Mouse (Mus musculus): Measurements from ENCODE around the gene 4930402H24Rik. TPM values are rescaled to one million over a fixed set of nuclear protein-coding genes. Genes with fewer than 3 reads are reported as not detected.
A peak's percentile ranks its signal among the peaks of the same experiment; 100 is the strongest.
"Not testable (repeated sequence)": the region's sequence is repeated elsewhere in the genome, so short reads cannot be mapped to it uniquely, and the experiment has no call there.

4930402H24Rik gene
- total RNA-seq, 2 experiments from 2014 or later: 23.7 to 27.3 TPM

DNA sequence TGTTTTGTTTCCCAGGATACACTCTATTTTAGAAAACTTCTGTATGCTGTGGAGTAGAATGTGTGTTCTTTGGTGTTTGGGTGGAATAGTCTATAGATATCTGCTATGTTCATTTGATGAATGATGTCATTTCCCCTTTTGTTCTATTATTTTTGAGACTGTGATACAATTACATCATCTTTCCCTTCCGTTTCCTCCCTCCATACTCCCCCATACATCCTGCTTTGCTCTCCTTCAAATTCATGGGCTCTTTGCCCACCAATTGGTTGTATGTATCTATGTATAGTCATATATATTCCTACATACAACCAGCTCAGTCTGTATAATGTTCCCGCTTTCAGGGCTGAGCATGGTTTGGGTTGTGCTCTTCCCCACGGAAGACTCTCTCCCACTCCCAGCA is 44.1 kb downstream of the 4930402H24Rik start:
- no peak for DNase-seq (ENCODE audit: low spot score in 2 of 2)

DNA sequence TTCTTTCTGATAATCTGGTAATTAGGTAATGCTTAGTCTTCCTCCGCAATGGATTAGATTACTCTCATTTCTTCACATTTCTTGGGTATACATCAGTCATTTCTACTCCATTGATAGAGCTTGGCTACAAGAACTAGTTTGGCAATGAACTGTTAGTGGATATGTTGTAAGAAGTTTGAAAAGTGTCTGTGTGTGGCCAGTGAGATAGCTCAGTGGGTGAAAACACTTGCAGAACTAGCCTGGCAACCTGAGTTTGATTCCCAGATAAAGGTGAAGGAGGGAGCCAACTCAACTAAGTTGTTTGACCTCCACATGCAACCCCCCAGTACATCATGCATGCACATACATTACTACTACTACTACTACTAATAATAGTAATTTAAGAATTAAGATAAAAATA is 53.2 kb downstream of the 4930402H24Rik start:
- no peak for DNase-seq (ENCODE audit: low spot score in 2 of 2)

DNA sequence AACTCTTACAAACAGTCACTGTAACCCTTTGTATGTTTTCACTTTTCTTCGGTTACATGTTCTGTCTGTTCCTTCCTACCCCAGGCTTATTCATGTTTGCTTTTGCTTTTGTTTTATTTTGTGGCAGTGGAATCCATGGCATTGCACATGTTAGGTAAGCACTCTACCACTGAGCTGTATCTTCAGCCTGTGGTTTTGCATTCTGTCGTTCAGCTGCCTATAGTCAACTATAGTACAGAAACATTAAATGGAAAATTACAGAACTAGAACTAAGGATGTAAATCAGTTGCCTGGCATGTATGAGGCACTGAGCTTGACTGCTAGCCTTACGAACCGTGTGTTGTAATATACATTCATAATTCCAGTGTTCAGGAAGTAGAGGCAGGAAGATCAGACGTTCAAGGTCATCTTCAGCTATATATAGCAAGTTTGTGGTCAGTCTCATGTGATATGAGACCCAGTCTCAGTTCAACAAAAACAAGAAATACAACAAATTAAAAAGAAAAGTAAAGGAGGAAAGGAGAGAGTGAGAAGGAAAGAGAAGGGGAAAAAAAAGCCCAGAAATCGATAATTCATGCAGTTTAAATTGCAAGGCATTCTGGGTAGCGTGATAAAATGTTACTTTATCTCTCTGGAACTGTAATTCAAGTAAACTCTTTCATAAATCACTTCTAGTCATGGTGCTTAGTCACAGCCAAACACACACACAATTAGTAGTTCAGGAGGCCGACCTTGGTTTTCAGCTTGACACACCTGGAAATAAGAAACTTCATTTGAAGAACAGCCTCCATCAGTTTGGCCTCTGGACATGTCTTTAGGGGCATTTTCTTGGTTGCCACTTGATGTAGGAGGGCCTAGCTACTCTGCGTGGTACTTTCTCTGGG is 54.6 kb downstream of the 4930402H24Rik start:
- DNase-seq (ENCODE audit: low spot score in 2 of 2): no peak

DNA sequence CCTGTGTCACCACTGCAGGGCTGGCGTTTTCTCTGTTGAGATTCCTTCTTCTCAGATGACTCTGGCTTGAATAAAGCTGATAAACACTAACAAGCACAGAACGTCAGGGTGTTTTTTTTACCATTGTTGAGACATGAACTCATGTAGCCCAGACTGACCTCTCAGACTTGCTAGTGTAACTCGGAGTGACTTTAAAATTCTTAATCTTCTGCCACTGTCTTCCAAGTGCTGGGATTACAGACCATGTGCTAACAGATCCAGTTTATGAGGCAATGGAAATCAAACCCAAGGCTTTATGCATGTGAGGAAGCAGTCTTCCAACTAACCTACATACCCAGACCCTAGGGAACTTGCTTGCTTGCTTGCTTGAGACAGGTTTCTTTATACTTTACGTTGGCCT is 56.5 kb downstream of the 4930402H24Rik start:
- DNase-seq (ENCODE audit: low spot score in 2 of 2): no peak

DNA sequence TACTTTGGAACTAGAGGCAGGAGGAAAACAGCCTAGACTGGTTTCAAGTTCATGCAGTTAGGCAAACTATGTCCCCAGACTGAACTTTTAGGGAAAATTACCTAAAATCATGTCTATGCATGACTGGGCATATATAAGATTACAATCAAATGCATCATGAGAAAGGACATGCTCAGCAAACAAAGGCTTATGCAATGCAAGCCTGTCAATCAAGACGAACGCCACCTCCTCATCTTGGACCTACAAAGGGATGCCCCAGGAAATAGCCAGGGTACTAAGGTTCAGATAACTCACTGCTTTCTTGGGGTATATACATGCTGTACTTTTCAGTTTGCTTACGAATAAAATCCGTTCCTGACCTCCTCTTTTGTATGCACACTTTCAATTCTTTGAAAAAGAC is 57.9 kb downstream of the 4930402H24Rik start:
- no peak for DNase-seq (ENCODE audit: low spot score in 2 of 2)

DNA sequence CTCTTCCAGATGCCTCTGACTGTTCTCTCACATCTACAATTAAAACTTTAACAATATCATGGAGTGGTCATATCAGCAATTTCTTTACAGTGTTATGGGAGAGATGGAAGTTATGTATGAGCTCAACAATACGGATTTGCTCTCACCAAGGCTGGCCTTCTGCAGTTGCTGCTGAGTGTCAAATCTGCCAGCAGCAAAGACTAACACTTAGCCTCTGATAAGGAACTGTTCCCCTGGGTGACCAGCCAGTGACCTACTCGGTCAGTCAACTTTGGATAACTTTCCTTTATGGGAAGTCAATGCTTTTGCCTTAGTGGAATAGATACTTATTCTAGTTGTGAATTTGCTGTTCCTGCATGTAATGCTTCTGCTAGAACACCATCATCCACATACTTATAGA is 62.6 kb downstream of the 4930402H24Rik start:
- DNase-seq (ENCODE audit: low spot score in 2 of 2): no peak

DNA sequence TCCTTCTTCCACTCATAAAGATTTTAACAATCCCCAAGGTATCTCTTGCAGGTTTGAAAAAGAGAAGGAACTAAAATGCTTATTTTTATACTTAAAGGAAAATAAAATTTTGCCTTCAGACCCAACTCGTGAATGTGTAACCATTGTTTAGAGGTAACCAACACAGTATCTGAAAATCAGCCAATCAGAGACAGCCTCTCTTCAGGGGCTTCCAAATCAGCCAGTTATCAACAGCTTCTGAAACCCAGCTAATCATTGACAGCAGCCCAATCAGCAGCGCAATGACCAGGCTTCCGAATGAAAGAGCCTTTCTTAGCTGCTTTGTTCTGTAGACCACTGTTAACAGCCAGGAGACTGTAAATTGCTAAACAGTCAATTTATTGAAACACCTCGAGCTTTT is 65.4 kb downstream of the 4930402H24Rik start:
- peak in 1 of 2 experiments; percentile 21 for DNase-seq (ENCODE audit: low spot score in 2 of 2)

DNA sequence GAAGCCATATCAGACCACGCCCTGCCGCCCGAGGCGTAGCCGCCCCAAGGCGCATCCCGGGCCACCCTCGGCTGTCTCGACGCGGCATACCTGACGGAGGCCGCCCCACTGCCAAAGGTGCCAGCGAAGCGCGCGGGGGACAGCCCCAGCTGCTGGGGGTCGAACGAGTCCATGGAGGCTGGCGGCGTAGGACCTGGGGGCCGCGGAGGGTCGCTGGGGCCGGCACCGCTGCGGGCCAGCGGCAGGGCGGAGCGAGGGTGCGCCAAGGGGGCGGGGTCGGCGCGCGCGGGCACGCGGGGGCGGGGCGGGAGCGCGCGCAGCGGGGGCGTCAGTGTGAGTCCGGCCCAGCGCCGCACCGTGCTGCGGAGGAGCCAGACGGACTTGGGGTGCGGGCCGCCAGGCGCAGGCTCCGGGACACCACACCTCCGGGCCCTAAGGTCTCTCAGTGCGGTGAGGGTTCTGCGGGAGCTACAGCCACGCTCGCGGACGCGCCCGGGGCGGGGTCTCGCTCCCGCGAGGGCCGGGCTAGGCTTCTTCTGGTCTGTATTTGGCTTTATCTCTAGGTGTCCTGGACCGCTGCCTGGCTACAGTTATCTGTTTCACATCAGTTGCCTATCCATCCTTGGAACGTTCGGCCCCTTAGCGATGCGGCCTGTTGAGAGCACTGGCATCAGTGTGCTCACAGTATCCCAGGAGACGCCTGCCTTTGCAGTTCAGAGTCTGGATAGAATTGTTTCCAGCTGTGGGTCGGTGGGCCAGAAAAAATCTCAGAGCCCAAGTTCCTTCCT is 66.1 kb downstream of the 4930402H24Rik start:
- peak; percentile 68 to 86 for DNase-seq (ENCODE audit: low spot score in 2 of 2)

DNA sequence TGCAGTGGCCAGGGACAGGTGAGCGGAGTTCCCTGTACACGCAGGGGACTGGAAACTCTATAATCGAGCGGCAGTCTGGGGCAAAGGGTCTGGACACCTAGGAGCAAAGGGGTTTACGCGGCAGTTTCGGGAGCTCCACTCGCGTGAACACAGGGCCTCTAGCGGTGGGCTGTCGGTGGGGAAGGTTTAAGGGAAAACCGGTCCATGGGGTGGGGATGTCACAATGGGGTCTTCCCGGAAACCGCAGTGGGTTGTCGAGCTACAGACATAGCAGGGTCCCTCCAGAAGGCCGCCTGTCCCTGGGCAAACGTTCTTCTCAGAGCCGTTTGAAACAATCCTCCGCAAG is 66.7 kb downstream of the 4930402H24Rik start:
- DNase-seq (ENCODE audit: low spot score in 2 of 2): no peak

DNA sequence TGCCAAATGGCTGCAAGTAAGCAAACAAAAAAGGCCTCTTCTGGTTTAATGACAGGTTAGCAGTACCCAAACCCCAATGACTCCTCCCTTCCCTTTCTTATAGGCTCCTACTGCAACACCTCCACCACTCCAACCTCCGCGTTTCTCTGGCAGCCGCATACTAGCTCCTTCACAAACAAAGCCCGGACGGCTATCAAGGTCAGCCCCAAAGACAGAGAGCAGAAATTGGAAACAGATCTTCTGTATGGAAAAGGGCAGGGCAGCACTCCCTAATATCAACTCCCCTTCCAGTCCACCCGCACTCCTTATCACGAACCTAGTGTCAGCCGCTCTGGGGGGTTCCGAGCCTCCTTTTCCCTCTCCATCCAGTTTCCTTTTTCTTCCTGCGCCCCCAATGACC is 67.1 kb downstream of the 4930402H24Rik start:
- DNase-seq (ENCODE audit: low spot score in 2 of 2): no peak

DNA sequence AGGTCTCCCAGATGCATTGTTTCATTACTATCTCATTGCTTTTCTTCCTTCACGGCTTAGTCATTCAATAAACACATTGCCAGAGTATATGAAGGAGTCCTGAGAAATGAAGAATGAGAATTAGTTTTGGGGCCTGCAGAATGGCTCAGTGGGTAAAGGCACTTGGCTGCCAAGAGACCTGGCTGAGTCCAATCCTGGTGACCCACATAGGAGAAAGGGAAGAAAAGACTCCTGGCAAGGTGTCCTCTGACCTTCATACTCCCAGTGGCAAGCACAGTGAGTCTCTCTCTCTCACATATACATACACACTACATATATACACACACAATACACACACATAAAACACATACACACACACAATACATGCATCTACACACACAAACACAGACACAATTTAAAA is 68.1 kb downstream of the 4930402H24Rik start:
- no peak for DNase-seq (ENCODE audit: low spot score in 2 of 2)

DNA sequence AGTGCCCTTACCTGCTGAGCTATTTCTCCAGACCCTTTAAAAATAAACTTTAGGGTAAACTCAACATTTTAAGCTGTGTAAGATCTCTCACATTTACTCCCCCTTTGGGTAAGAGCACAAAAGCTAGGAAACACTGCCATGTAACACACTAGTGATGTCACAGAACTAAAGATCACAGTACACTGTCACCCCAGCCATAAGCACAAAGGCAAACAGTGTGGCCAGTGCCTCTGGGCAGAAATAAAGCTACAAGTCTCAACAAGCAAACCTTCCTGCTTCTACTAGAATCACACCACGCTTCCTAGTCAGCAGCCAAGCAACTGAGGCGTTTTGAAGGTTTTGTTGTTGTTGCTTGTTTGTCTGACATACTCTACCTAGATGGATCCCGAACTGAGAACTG is 72.5 kb downstream of the 4930402H24Rik start:
- no peak for DNase-seq (ENCODE audit: low spot score in 2 of 2)

DNA sequence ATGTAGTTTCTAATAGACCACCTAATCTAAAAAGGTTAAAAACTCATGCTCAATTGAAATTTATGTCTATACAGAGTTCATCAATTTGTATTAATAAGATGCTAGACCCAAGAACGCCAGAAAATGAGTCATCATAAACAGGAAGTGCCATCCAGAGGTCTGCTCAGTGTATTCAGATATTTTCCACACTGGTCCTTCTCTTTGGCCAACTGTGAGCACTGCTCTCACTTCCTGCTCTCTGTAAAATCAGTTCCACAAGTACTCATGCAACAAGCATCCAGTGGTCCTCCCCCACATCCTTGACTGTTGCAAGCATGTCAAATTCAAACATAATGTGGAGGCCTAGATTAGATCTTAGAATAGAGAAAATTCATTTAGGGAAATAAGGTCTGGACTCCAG is 73.6 kb downstream of the 4930402H24Rik start:
- no peak for DNase-seq (ENCODE audit: low spot score in 2 of 2)

DNA sequence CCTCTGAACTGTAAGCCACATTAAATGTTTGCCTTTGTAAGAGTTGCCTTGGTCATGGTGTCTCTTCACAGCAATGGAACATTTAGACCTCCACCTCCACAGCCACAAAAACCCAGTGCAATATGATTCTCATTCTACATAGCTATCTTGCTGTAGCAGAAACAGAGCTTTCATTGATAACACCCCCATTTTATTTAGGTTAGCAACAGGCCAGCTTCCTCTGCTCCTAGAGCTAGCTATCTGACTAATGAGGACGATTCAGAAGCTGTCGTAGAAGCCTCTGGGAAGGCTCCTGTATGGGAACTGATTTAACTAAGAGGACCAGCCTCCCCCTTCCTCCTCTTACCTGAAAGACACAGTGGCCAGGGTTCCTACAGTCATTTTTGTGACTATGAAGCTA is 74.2 kb downstream of the 4930402H24Rik start:
- DNase-seq (ENCODE audit: low spot score in 2 of 2): no peak

DNA sequence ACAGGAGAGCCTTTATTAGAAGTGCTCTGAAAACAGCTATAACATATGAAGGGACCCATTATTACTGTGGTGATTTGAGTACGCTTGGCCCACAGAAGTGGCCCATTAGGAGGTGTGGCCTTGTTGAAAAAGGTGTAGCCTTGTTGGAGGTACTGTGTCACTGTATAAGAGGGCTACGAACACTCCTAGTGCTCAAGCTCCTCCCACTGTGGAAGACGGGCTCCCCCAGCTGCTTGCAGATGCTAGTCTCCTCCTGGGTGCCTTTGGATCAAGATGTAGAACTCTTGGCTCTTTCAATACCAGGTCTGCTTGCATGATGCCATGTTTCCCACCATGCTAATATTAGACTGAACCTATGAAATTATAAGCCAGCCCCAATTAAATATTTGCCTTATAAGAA is 76.0 kb downstream of the 4930402H24Rik start:
- no peak for DNase-seq (ENCODE audit: low spot score in 2 of 2)

DNA sequence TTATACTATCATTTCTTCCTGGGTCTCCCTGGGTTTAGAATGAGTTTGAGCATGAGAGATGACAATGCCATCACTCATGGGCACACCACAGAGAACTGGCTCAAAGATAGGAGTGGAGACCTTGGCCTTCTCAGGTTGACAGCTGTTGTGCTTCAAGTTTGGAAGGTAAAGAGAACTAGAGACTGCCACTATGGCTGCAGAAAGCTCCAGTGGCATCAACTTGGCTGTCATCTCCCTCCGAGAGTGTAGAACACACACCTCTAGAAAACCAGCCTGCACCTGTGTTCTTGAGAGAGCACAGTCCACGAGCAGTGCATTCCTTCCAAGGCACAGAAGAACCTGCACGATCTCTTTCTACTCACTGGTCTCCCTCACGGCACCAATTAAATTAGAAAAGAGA is 76.7 kb downstream of the 4930402H24Rik start:
- DNase-seq (ENCODE audit: low spot score in 2 of 2): no peak

DNA sequence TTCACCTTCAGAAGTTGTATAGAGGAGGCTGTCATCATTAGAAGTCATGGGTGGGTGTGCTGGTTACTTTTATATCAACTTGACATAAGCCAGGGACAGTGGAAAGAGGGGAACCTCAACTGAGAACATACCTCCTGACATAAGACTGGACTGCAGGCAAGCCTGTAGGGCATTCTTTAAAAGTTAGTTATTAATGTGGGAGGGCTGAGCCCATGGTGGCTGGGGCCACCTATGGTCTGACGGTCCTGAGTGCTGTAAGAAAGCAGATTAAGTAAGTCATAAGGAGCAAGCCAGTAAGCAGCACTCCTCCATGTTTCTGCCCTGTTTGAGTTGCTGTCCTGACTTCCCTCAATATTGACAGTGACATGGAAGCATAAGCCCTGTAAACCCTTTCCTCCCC is 77.5 kb downstream of the 4930402H24Rik start:
- DNase-seq (ENCODE audit: low spot score in 2 of 2): no peak

DNA sequence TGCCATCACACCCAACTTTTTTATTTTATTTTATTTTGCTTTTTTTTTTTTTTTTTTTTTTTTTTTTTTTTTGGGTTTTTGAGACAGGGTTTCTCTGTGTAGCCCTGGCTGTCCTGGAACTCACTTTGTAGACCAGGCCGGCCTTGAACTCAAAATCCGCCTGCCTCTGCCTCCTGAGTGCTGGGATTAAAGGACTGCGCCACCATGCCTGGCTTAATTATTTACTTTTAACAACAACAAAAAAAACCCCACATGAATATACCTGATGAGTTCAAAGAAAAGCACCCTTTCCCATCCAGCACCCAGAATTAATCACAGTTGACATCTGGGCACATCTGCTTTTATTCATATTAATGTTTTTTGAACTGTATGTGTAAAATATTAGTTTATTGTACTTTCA is 78.1 kb downstream of the 4930402H24Rik start:
- not testable (repeated sequence) for DNase-seq (ENCODE audit: low spot score in 2 of 2)

DNA sequence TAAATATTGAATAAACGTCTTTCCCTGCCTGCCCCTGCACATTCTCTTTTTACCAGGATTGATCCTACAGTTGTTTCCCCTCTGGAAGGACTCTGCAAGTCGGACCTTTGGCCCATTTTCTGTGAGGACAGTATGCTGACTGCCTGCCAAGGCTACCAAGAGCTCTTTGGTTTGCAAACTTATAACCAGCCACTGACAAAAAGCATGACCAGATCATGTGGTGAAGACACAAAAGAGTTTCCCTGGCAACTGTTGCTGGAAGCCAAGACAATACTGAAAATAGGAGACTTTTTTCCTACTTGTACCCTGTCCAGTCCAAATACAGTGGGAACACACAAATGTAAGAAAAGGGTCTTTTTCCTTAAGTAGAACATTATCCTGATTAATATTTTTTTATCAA is 78.8 kb downstream of the 4930402H24Rik start:
- peak in 1 of 2 experiments; percentile 21 for DNase-seq (ENCODE audit: low spot score in 2 of 2)

DNA sequence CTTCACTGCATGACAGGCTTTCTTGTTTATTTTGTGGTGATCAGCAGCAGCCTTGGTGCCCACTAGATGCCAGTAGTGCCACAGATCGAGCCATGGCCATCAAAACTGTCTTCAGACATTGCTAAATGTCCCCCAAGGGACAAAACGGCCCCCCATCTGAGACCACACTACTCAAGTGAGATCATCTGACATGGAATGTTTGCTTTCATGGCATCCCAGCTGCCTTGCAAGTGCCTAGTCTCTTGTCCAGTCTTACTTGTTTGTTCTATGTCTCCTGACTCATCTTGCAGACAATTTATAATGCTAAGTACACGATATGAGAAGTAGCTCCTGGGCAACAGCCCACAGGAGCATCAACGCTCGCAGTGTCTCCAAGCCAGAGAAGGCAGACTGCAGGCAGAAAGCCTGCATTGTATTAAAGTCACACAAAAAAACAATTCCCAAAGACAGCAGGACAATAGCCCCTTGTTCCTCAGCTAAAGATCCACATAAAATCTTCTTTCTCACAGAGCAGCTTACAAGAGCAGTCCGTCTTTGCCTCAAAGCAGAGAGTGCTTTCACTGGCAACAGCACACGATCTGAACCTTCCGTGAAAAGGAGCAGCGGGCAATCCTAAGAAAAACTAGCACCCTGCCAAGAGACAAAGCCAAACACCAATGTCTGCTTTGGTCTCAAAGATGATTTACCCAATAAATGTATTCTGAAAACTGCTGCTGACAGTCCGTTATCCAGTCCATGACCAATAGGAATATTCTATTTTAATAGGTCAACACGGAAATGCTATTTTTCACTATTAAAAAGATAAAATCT is 87.2 kb downstream of the 4930402H24Rik start:
- peak in 1 of 2 experiments; percentile 17 for DNase-seq (ENCODE audit: low spot score in 2 of 2)

DNA sequence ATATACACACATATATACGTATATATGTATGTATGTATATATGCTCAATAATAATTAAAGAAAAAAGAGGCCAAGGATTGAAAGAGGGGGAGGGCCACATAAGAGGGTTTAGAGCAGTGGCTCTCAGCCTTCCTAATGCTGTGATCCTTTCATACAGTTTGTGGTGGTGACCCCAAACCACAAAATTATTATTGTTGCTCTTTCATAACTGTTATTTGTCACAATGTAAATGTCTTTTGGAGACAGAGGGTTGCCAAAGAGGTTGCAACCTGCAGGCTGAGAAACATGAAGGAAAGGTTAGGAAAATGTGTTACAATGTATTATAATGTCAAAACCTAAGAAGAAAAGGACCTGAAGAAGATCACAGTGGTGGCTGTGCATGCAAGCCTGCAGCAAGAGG is 88.3 kb downstream of the 4930402H24Rik start:
- DNase-seq (ENCODE audit: low spot score in 2 of 2): no peak

DNA sequence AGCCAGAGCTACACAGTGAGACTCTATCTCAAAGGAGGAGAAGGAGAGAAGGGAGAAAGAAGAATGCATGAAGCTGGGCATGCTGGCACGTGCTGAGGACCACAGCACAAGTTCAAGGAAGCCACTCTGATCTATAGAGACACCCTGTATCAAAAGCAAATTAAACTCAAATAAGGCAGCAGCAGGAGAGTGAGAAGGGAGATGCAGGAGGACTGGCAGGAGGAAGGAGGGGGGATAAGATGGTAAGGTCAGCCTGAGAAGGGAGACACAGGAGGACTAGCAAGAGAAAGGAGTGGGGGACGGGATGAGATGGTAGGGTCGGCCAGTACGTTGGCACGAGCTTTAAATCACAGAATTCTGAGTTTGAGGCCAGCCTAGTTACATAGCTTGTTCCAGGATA is 90.0 kb downstream of the 4930402H24Rik start:
- no peak for DNase-seq (ENCODE audit: low spot score in 2 of 2)
